Mouse (Mus musculus) heart, embryonic 15.5 days (tissue): ENCODE measurements around the gene Adcy9. TPM values are rescaled to one million over a fixed set of nuclear protein-coding genes. Genes with fewer than 3 reads are reported as not detected.
A peak's percentile ranks its signal among the peaks of the same experiment; 100 is the strongest.

ENCODE experiments used
- ATAC-seq: fragments of 200-750 bp; cut with Nextera tagmentation; replicated peaks from 2 replicates; pipeline ENCODE4 v1.8.0; 2017; ENCODE audit warnings: low read depth, moderate TSS enrichment; ENCODE audit not compliant: insufficient number of reproducible peaks, insufficient read depth, low FRiP score
- H3K27ac ChIP-seq: fragments of 300-500 bp; sonication (generic); 2 replicates; pipeline ENCODE4 v1.5.1; 2015; ENCODE audit warnings: mild to moderate bottlenecking, inconsistent platforms
- H3K27me3 ChIP-seq: fragments of 300-500 bp; sonication (generic); 2 replicates; pipeline ENCODE4 v1.6.1; 2015; ENCODE audit warnings: inconsistent platforms
- H3K36me3 ChIP-seq: fragments of 300-500 bp; sonication (generic); 2 replicates; pipeline ENCODE4 v1.6.1; 2015; ENCODE audit warnings: mild to moderate bottlenecking, inconsistent platforms
- H3K4me1 ChIP-seq: fragments of 300-500 bp; sonication (generic); replicated peaks from 2 replicates; pipeline ENCODE4 v1.6.1; 2015; ENCODE audit warnings: inconsistent platforms
- H3K4me2 ChIP-seq: fragments of 300-500 bp; sonication (generic); 2 replicates; pipeline ENCODE4 v1.6.1; 2015; ENCODE audit warnings: inconsistent platforms, mild to moderate bottlenecking, moderate library complexity
- H3K4me3 ChIP-seq: fragments of 300-500 bp; sonication (generic); 2 replicates; pipeline ENCODE4 v1.5.1; 2015; ENCODE audit warnings: mild to moderate bottlenecking, inconsistent platforms
- H3K9ac ChIP-seq: fragments of 300-500 bp; sonication (generic); 2 replicates; pipeline ENCODE4 v1.6.1; 2015; ENCODE audit warnings: mild to moderate bottlenecking, inconsistent platforms
- H3K9me3 ChIP-seq: fragments of 300-500 bp; sonication (generic); replicated peaks from 2 replicates; pipeline ENCODE4 v1.6.1; 2016; ENCODE audit warnings: inconsistent platforms
- WGBS: fragments of 180-500 bp; shearing (Covaris S2); methylation state at CpG from one replicate; pipeline ENCODE4 v1.1.7; 2015; ENCODE audit warnings: mixed read lengths; 5-methylcytosine and 5-hydroxymethylcytosine counted together
- polyA plus RNA-seq: library from polyadenylated mRNA; unstranded; fragments of >200 nt; fragmentation: Nextera tagmentation; extraction: Ambion mirVana; gene quantifications from 2 replicates; pipeline ENCODE4 v1.2.1, GENCODE M21; 2015

The Adcy9 gene
- polyA plus RNA-seq, 1 experiment from 2014 or later: 1.1 TPM

- H3K4me1 ChIP-seq: peaks cover 3% of the 10 kb centered on the region; the same call in 1 of the 2 replicates
- no peaks in the 10 kb centered on the region for H3K9me3 ChIP-seq
- no peak for ATAC-seq
- H3K36me3 ChIP-seq: no peaks in the 10 kb centered on the region
- no peaks in the 10 kb centered on the region for H3K27me3 ChIP-seq
- no peak overlapping the region for H3K9ac ChIP-seq
- WGBS: 77% methylated on average over 9 of the region's 9 CpGs
- no peak overlapping the region for H3K27ac ChIP-seq
- H3K4me2 ChIP-seq: no peak overlapping the region
- H3K4me3 ChIP-seq: no peak overlapping the region
Measured at GRCm38 (mm10) chr16:4280949-4281348, 139.3 kb downstream of the Adcy9 start.

GRCm38 (mm10) chr16:4279601-4280000, 140.7 kb downstream of the Adcy9 start:
- Histone ChIP-seq H3K27ac (no peak overlapping the region), H3K4me1 (0 out of 2 replicates have a peak, but pooled peaks cover 4% of the 10 kb centered on the region), H3K4me2 (no peak overlapping the region), H3K9ac (no peak overlapping the region), H3K9me3 (no peaks in the 10 kb centered on the region), H3K27me3 (no peaks in the 10 kb centered on the region), H3K36me3 (no peaks in the 10 kb centered on the region), H3K4me3 (no peak overlapping the region)
- WGBS: 53% methylated on average over 3 of the region's 3 CpGs
- ATAC-seq: no peak

- H3K9ac ChIP-seq: no peak overlapping the region
- no peak overlapping the region for H3K4me2 ChIP-seq
- no peaks in the 10 kb centered on the region for H3K27me3 ChIP-seq
- peaks cover 30% of the 10 kb centered on the region for H3K4me1 ChIP-seq
- no peak overlapping the region for H3K4me3 ChIP-seq
- H3K27ac ChIP-seq: no peak overlapping the region
- 94% methylated on average over 5 of the region's 5 CpGs for WGBS
- H3K9me3 ChIP-seq: no peaks in the 10 kb centered on the region
- no peak for ATAC-seq
- no peaks in the 10 kb centered on the region for H3K36me3 ChIP-seq
Measured at GRCm38 (mm10) chr16:4276621-4277020, 143.7 kb downstream of the Adcy9 start.

DNA sequence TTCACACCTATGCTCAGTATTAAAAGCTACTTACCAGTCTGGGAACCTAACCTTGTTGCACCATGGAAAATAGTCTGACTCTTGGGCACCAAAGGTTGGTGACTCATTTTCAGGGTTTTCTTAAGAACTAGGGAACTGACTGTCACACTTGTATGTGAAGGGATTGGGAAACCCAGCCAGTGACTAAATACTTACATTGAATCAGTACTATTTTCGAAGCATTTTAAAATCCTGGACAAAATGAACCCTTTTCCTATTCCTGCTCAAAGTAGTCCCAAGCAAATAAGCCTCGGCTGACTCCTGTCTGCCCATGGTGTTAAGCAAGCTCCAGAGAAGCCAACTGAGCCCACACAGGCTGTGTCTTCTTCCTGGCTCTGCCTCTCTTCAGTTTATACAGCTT, 144.1 kb downstream of the Adcy9 start:
- Histone ChIP-seq H3K4me3 (no peak overlapping the region), H3K36me3 (no peaks in the 10 kb centered on the region), H3K9me3 (no peaks in the 10 kb centered on the region), H3K27me3 (no peaks in the 10 kb centered on the region), H3K4me1 (peaks cover 35% of the 10 kb centered on the region), H3K9ac (no peak overlapping the region), H3K27ac (no peak overlapping the region), H3K4me2 (no peak overlapping the region)
- no peak for ATAC-seq
- 73% methylated on average over 2 of the region's 2 CpGs for WGBS

DNA sequence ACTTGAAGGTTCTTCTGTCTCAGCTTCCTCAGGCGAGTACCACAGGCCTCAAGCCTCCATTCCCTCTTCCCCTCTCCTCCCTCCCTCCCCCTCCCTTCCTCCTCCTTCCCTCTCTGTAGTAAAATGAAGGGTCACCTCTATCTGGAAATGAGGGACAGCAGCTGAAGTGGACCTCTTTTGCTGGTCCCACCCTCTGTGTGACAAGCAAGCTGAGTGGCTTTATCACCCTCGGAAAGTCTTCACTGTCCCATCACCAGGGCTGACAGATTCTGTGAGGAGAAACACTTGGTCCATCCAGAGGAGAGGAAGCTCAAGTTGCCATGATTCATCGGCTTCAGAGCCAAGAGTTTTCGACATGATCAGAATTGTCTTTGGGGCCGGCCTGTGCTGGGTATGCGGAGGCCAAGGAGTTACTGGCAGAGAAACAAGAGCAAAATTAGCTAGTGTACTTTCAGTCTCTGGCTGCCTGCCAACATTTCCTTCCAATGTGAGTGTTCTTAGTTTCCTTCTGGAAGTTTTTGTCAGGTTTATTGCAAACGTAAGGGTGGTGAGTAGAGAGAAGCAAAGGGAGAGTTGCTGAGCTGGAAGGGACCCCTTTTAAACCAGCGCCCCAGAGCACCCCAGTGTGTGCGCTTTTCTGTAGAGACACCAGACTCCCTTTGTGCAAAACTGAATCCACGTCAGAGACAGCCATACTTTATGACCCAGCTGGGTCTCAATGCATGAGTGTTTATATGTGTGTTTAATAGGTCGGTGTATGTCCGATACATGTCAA, 146.4 kb downstream of the Adcy9 start:
- Histone ChIP-seq H3K9ac (no peak overlapping the region), H3K9me3 (no peaks in the 10 kb centered on the region), H3K36me3 (no peaks in the 10 kb centered on the region), H3K4me1 (peaks cover 53% of the 10 kb centered on the region), H3K4me2 (peak overlapping the region; percentile 7; the same call in 1 of the 2 replicates), H3K27me3 (no peaks in the 10 kb centered on the region), H3K27ac (peak overlapping the region; percentile 93), H3K4me3 (no peak overlapping the region)
- WGBS: 31% methylated on average over 12 of the region's 12 CpGs
- ATAC-seq: peak; percentile 66

- Histone ChIP-seq H3K36me3 (no peaks in the 10 kb centered on the region), H3K9me3 (no peaks in the 10 kb centered on the region), H3K27ac (peak overlapping the region; percentile 94), H3K9ac (no peak overlapping the region), H3K4me3 (no peak overlapping the region), H3K4me1 (peaks cover 64% of the 10 kb centered on the region), H3K4me2 (no peak overlapping the region), H3K27me3 (no peaks in the 10 kb centered on the region)
- ATAC-seq: no peak
- WGBS: 76% methylated on average over 3 of the region's 3 CpGs
Measured at GRCm38 (mm10) chr16:4272254-4272653, 148.0 kb downstream of the Adcy9 start.

DNA sequence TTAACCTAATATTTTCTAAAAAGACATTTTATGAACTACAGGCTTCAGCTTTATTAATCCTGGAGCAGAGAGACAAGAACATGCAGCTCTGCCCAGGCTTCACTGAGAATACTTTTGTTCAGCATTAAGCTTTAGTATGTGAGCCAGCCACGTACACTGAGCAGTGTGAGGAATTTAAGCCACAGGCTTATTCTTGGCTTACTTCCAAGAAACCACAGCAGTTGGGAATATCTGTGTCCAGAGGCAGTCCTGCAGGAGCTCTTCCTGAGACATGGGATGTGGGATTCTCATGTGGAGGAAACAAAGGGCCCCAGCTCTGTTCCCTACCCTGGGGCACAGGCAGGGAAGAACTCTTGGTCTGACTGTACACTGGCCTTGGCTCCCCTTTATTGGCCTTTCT, 149.4 kb downstream of the Adcy9 start:
- Histone ChIP-seq H3K27me3 (no peaks in the 10 kb centered on the region), H3K27ac (peak overlapping the region; percentile 94), H3K4me3 (no peak overlapping the region), H3K4me1 (peaks cover 72% of the 10 kb centered on the region), H3K36me3 (no peaks in the 10 kb centered on the region), H3K9me3 (no peaks in the 10 kb centered on the region), H3K4me2 (0 out of 2 replicates have a peak overlapping the region, but pooled peaks have one; percentile 5), H3K9ac (0 out of 2 replicates have a peak overlapping the region, but pooled peaks have one; percentile 19)
- 10% methylated on average over 1 of the region's 1 CpGs for WGBS
- ATAC-seq: peak; percentile 66

DNA sequence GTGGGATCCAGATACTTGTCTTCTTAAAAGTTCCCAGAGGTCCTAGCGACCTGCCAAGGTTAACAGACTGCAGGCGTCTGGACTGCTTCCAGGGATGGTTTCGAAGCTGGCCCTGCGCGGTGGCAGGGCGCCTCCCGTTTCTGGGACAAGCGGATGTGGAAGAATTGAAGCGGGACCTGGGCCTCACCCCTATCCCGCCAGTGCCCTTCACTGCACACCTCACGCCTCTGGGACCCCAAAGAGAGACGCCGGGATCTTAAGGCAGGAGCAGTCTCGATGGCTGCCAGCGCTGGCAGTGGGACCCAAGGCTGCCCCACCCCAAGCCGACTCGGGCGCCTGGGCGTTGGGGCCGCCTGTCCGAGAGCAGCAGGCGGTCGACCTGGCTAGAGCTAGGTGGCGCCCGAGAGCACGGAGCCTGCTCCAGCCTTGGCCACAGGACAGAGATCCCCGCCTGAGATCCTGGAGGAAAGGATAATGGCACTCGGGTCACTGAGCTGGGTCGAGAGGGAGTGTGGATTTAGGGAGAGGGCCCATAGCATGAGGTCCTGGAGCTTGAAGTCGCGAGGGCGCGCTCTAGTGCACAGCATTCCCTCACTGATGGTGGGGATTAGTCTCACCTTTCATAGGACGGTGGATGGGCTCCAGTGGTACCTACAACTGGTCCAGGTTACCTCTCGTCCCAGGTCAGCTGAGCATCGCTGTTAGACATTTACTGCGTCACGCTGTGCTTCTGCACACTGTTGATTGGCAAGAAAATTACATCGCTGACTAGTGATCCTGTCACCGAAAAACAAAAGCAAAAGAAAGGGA, 152.2 kb downstream of the Adcy9 start:
- Histone ChIP-seq H3K9me3 (no peaks in the 10 kb centered on the region), H3K4me2 (peak overlapping the region; percentile 80), H3K27ac (peak overlapping the region; percentile 94), H3K4me3 (peak overlapping the region; percentile 51), H3K27me3 (no peaks in the 10 kb centered on the region), H3K4me1 (peaks cover 56% of the 10 kb centered on the region), H3K36me3 (no peaks in the 10 kb centered on the region), H3K9ac (peak overlapping the region; percentile 56)
- peak; percentile 86 for ATAC-seq
- 6% methylated on average over 40 of the region's 40 CpGs for WGBS

GRCm38 (mm10) chr16:4267453-4267852, 152.8 kb downstream of the Adcy9 start:
- WGBS: 48% methylated on average over 9 of the region's 9 CpGs
- peak; percentile 7; the same call in 1 of the 2 replicates for ATAC-seq

DNA sequence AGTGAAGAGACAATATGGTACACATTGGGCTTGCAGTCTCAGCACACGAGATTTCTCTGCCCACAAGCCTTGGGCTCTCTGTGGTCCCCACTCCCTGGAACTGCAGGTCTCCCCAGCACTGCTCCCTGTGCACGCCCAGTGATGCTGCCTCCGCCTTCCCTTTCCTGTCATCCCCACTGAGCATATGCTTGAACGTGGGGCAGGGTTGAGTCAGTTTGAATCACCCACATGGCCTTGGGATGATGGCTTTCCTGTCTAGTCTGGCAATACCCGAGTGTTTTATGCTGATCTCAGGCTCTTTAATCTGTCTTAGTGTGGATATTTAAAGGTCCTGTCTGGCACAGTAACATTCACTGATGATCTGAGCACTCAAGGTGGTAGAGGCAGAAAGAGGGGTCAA, 154.9 kb downstream of the Adcy9 start:
- Histone ChIP-seq H3K9ac (no peak overlapping the region), H3K4me1 (peaks cover 29% of the 10 kb centered on the region), H3K36me3 (no peaks in the 10 kb centered on the region), H3K9me3 (no peaks in the 10 kb centered on the region), H3K4me2 (no peak overlapping the region), H3K4me3 (no peak overlapping the region), H3K27me3 (no peaks in the 10 kb centered on the region), H3K27ac (no peak overlapping the region)
- ATAC-seq: no peak
- WGBS: 58% methylated on average over 5 of the region's 5 CpGs

More at GRCm38 (mm10) chr16:4267453-4267852, 152.8 kb downstream of the Adcy9 start:
- no peaks in the 10 kb centered on the region for H3K9me3 ChIP-seq
- peak overlapping the region; percentile 56 for H3K9ac ChIP-seq
- peak overlapping the region; percentile 80 for H3K4me2 ChIP-seq
- peak overlapping the region; percentile 94 for H3K27ac ChIP-seq
- H3K36me3 ChIP-seq: no peaks in the 10 kb centered on the region
- peak overlapping the region; percentile 51 for H3K4me3 ChIP-seq
- peaks cover 50% of the 10 kb centered on the region for H3K4me1 ChIP-seq
- H3K27me3 ChIP-seq: no peaks in the 10 kb centered on the region

DNA sequence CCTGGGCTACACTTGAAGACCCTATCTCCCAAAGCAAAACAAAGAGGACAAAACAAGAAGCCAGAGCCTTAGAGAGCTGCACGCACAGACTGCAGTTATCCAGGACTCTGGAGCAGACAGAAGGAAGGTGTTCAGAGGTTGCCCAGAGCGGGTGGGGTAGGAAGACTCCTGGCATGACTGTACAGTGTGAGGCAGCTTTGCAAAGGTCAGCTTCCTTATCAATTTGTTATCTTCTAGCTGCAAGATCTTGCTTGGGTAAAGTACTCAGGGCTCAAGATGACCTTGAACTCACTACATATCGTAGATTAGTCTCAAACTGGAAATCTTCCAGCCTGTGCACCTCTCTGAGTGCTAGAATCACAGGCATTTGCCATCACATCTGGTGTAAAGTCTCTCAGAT, 156.8 kb downstream of the Adcy9 start:
- H3K4me2 ChIP-seq: no peak overlapping the region
- no peaks in the 10 kb centered on the region for H3K27me3 ChIP-seq
- no peak overlapping the region for H3K4me3 ChIP-seq
- H3K9ac ChIP-seq: no peak overlapping the region
- ATAC-seq: no peak
- H3K4me1 ChIP-seq: peaks cover 19% of the 10 kb centered on the region
- no peak overlapping the region for H3K27ac ChIP-seq
- 59% methylated on average over 3 of the region's 3 CpGs for WGBS
- no peaks in the 10 kb centered on the region for H3K36me3 ChIP-seq
- no peaks in the 10 kb centered on the region for H3K9me3 ChIP-seq
